Mouse (Mus musculus): ENCODE data around the gene Ssh3. TPM values are rescaled to one million over a fixed set of nuclear protein-coding genes. Genes with fewer than 3 reads are reported as not detected.
A peak's percentile ranks its signal among the peaks of the same experiment; 100 is the strongest.

Gene Ssh3
- total RNA-seq, 1 experiment, result 7.3 TPM

DNA sequence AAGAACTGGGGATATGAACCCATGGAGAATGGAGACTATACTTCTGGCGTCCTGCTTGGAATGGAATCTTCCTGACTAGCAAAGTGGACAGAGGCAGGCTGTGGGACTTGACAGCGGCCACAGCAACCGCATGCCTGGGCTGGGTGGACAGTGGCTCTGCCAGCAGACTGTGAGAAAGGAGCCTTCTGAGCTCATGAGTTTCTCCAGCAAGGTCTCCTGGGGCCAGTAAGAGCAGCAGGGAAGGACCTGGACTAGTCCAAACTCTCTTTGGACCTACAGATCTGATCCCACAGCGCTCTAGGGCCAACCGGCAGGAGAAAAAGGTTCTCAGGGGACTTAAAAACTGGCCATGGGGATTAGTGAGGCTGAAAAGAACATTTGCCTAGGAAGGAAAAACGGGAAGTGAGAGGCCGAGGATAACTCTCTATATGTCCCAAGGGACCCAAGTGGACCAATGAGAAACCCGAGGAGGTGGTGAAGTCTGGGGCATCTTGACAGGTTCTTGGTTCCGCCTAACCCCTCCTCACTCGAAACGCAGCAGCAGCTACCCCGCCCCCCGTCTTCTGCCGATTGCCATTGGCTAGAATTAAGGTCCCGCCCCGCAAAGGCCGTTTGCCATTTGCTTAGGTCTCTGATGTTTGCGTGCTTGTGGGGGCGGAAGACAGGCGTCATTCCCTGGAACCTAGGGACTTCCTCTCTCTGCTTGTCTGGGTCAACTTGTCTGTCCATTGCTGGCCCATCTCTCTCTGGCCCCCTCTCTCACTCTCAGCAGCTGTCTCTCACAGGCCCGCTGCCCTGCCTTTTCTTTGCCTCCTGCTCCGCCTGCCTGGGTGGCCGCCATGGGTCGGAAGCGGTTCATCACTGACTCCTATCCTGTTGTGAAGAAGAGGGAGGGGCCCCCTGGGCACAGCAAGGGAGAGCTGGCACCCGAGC is 37.5 kb downstream of the Ssh3 start, which contains the start of gene Pold4:
Pold4 (plus strand) TSS at position 647 of the 933 bp plus-strand sequence.
- Histone ChIP-seq H3K4me3 (ENCODE audit: insufficient read depth in 1 of 2, low read depth in 1 of 2, low read length in 2 of 2, poor library complexity in 1 of 2, severe bottlenecking in 1 of 2) (peak within 1 kb of the TSS; percentile 63 to 89), H3K27ac (ENCODE audit: insufficient read depth, low read depth, low read length, poor library complexity, severe bottlenecking) (0 out of 2 replicates have a peak within 1 kb of the TSS, but pooled peaks have one; percentile 6), H3K4me1 (ENCODE audit: control insufficient read depth in 2 of 2, insufficient read depth in 2 of 2, low read length in 2 of 2, poor library complexity in 1 of 2) (peaks cover 2 to 9% of the 10 kb centered on the region in 2 experiments; a peak in 1 of 4 replicates), H3K9ac (ENCODE audit: insufficient read depth, low read depth, low read length, poor library complexity, severe bottlenecking) (peak within 1 kb of the TSS; percentile 23; the same call in 1 of the 2 replicates), H3K36me3 (ENCODE audit: control insufficient read depth, insufficient read depth, low read length, poor library complexity, severe bottlenecking) (no peaks in the 10 kb centered on the region), H3K9me3 (ENCODE audit: control insufficient read depth, insufficient read depth, low read depth, low read length) (no peaks in the 10 kb centered on the region)
- in situ Hi-C loops (cut with MboI; ENCODE audit: low sequenced_read_pairs in 2 of 2, unreplicated experiment in 2 of 2), result no loop called here
- DNase-seq (ENCODE audit: low read depth, low spot score), result peak; percentile 79
- TF ChIP-seq CHD2 (IDR thresholded peaks at IDR 0.05; ENCODE audit: low read depth, low read length), result 0 out of 2 replicates have a peak, but pooled peaks have one; percentile 40
- TF ChIP-seq ZC3H11A (IDR thresholded peaks at IDR 0.05; ENCODE audit: borderline replicate concordance, low read depth, low read length), result no peak

DNA sequence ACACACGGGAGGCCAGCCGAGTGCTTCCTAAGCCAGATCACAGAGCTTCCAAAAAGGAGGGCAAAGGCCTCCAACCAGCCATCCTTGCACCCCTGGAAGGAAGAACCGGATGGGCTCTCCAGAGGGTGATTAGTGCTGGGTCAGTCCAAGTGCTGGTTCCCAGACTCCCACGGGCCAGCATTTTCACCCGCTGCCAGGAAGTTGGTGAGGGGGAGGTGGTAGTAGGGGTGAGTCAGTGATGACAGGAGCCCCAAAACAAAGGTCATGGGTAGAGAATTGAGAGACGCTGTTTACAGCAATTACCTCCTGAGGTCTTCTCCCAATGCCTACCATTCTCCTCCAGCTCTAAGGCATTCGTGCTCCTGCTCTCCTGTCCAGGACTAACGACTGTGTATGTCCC is 38.6 kb downstream of the Ssh3 start:
- Histone ChIP-seq H3K4me3 (ENCODE audit: insufficient read depth in 1 of 2, low read depth in 1 of 2, low read length in 2 of 2, poor library complexity in 1 of 2, severe bottlenecking in 1 of 2) (no peak overlapping the region), H3K9me3 (ENCODE audit: control insufficient read depth, insufficient read depth, low read depth, low read length) (no peaks in the 10 kb centered on the region), H3K36me3 (ENCODE audit: control insufficient read depth, insufficient read depth, low read length, poor library complexity, severe bottlenecking) (no peaks in the 10 kb centered on the region), H3K27ac (ENCODE audit: insufficient read depth, low read depth, low read length, poor library complexity, severe bottlenecking) (no peak overlapping the region), H3K9ac (ENCODE audit: insufficient read depth, low read depth, low read length, poor library complexity, severe bottlenecking) (no peak overlapping the region), H3K4me1 (ENCODE audit: control insufficient read depth in 2 of 2, insufficient read depth in 2 of 2, low read length in 2 of 2, poor library complexity in 1 of 2) (peaks cover 2 to 9% of the 10 kb centered on the region in 2 experiments; a peak in 1 of 4 replicates)
- in situ Hi-C loops (cut with MboI; ENCODE audit: low sequenced_read_pairs in 2 of 2, unreplicated experiment in 2 of 2), result no loop called here
- DNase-seq (ENCODE audit: low read depth, low spot score), result no peak
- no peak for TF ChIP-seq ZC3H11A (IDR thresholded peaks at IDR 0.05; ENCODE audit: borderline replicate concordance, low read depth, low read length)
- no peak for TF ChIP-seq HCFC1 (IDR thresholded peaks at IDR 0.05; ENCODE audit: borderline replicate concordance, insufficient read depth, low read length)
- no peak for TF ChIP-seq MAFK (IDR thresholded peaks at IDR 0.05; ENCODE audit: insufficient read depth, low read depth, low read length)
- no peak for TF ChIP-seq CHD2 (IDR thresholded peaks at IDR 0.05; ENCODE audit: low read depth, low read length)
- TF ChIP-seq ZNF384 (IDR thresholded peaks at IDR 0.05; ENCODE audit: low read depth, low read length), result no peak

DNA sequence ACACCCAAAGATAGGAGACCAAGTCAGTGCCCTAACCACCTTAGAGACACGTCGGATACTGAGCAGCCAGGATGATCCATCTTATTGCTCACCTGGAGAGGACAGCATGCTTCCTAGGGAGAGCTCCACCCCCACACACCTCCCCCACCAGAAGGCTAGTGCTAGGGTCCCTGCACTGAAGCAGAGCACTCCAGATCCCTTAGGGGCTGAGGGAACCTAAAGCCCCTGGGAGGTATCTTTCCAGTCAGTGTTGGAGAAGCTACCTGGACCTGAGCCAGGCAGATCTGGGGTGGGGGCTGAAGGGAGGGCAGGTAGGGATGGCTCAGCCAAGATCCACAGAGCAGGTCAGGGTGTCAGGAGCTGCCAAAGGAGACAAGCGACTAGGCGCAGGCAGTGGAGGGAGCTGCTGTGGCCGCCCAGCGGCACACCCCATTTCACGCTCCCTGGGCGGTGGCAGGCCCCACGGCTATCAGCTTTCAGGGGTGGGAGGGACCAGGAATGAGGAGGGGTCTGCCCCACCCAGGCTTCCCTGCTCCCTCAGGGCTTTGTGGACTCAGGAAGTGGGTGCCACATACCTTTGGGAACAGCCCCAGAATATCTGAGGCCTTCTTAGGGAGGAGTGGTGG is 39.4 kb downstream of the Ssh3 start:
- H3K4me3 ChIP-seq (ENCODE audit: insufficient read depth in 1 of 2, low read depth in 1 of 2, low read length in 2 of 2, poor library complexity in 1 of 2, severe bottlenecking in 1 of 2), result no peak overlapping the region
- in situ Hi-C loops (cut with MboI; ENCODE audit: low sequenced_read_pairs in 2 of 2, unreplicated experiment in 2 of 2), result no loop called here
- H3K9ac ChIP-seq (ENCODE audit: insufficient read depth, low read depth, low read length, poor library complexity, severe bottlenecking), result no peak overlapping the region
- H3K4me1 ChIP-seq (ENCODE audit: control insufficient read depth in 2 of 2, insufficient read depth in 2 of 2, low read length in 2 of 2, poor library complexity in 1 of 2), result peaks cover 2 to 9% of the 10 kb centered on the region in 2 experiments; a peak in 1 of 4 replicates
- no peaks in the 10 kb centered on the region for H3K9me3 ChIP-seq (ENCODE audit: control insufficient read depth, insufficient read depth, low read depth, low read length)
- H3K36me3 ChIP-seq (ENCODE audit: control insufficient read depth, insufficient read depth, low read length, poor library complexity, severe bottlenecking), result no peaks in the 10 kb centered on the region
- no peak for DNase-seq (ENCODE audit: low read depth, low spot score)
- no peak overlapping the region for H3K27ac ChIP-seq (ENCODE audit: insufficient read depth, low read depth, low read length, poor library complexity, severe bottlenecking)
- TF ChIP-seq ZC3H11A (IDR thresholded peaks at IDR 0.05; ENCODE audit: borderline replicate concordance, low read depth, low read length) (no peak), HCFC1 (IDR thresholded peaks at IDR 0.05; ENCODE audit: borderline replicate concordance, insufficient read depth, low read length) (no peak), MAFK (IDR thresholded peaks at IDR 0.05; ENCODE audit: insufficient read depth, low read depth, low read length) (no peak), ZNF384 (IDR thresholded peaks at IDR 0.05; ENCODE audit: low read depth, low read length) (no peak), CHD2 (IDR thresholded peaks at IDR 0.05; ENCODE audit: low read depth, low read length) (no peak)

DNA sequence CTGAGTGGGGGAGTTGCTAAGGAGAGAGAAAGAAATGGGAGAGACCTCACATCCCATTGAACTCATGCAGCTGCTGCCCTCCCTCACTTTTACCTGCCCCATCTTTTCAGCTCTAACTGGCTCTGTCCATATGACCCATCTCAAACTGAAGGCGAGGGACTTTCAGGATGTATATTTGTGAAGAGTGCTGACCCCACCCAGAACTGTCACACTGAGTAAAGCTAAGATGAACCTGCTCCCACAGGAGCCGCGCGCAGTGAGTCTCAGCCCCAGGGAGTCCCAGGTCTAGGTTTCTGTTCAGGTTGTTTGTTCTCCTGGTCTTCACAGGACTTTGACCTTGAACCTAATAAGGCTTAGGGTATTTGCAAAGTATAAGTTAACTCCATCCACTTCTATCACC is 40.1 kb downstream of the Ssh3 start:
- Histone ChIP-seq H3K27ac (ENCODE audit: insufficient read depth, low read depth, low read length, poor library complexity, severe bottlenecking) (no peak overlapping the region), H3K9ac (ENCODE audit: insufficient read depth, low read depth, low read length, poor library complexity, severe bottlenecking) (no peak overlapping the region), H3K36me3 (ENCODE audit: control insufficient read depth, insufficient read depth, low read length, poor library complexity, severe bottlenecking) (no peaks in the 10 kb centered on the region), H3K9me3 (ENCODE audit: control insufficient read depth, insufficient read depth, low read depth, low read length) (no peaks in the 10 kb centered on the region), H3K4me3 (ENCODE audit: insufficient read depth in 1 of 2, low read depth in 1 of 2, low read length in 2 of 2, poor library complexity in 1 of 2, severe bottlenecking in 1 of 2) (no peak overlapping the region), H3K4me1 (ENCODE audit: control insufficient read depth in 2 of 2, insufficient read depth in 2 of 2, low read length in 2 of 2, poor library complexity in 1 of 2) (peaks cover 2 to 9% of the 10 kb centered on the region in 2 experiments; a peak in 1 of 4 replicates)
- TF ChIP-seq ZC3H11A (IDR thresholded peaks at IDR 0.05; ENCODE audit: borderline replicate concordance, low read depth, low read length) (no peak), CHD2 (IDR thresholded peaks at IDR 0.05; ENCODE audit: low read depth, low read length) (no peak), ZNF384 (IDR thresholded peaks at IDR 0.05; ENCODE audit: low read depth, low read length) (no peak), HCFC1 (IDR thresholded peaks at IDR 0.05; ENCODE audit: borderline replicate concordance, insufficient read depth, low read length) (no peak), MAFK (IDR thresholded peaks at IDR 0.05; ENCODE audit: insufficient read depth, low read depth, low read length) (no peak)
- in situ Hi-C loops (cut with MboI; ENCODE audit: low sequenced_read_pairs in 2 of 2, unreplicated experiment in 2 of 2), result no loop called here
- DNase-seq (ENCODE audit: low read depth, low spot score), result no peak
